Mouse (Mus musculus): ENCODE measurements around the gene Stat3. TPM values are rescaled to one million over a fixed set of nuclear protein-coding genes. Genes with fewer than 3 reads are reported as not detected.

Gene Stat3
- 24.6 and 29.1 TPM in 2 replicates for polyA plus RNA-seq (2015; fragmentation: Nextera tagmentation; extraction: Ambion mirVana)

DNA sequence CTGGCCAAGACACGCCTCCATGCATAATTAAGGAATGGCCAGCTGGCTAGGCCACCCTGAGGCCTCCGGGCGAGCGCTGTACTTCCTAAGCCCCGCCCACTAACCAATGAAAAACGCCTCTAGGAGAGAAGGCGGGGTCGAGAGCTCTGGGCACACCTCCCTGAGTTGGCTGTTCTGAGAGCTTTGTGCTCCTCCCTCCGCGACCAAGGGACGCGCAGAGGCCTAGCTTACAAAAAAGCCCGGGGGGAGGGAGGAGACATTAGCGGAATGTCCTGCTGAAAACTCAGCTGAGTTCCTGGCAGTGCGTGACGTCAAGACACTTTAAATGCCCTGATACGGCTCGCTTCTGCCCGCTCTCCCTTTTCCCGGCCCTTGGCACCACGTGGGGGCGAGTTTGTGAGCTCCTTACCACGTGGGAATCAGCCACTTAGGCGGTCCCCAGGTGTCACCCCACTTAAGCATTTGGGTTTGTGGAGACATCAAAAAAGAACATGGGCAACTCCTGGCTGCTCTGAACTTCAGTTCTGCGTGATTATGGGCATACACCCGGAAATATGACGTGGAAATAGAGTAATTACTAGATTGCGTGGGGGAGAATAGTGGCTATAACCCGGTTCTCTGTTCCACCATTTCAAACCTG lies at the start of gene Stat3:
Stat3 (minus strand) TSS at position 29 of the 640 bp plus-strand sequence.
- WGBS = 2% methylated on average over 29 of the region's 29 CpGs
- ATAC-seq = peak; percentile 97
- H3K4me3 ChIP-seq = peak within 1 kb of the TSS; percentile 83
- H3K27me3 ChIP-seq = 0 out of 2 replicates have a peak, but pooled peaks cover 3% of the 10 kb centered on the region
- no peaks in the 10 kb centered on the region for H3K36me3 ChIP-seq (ENCODE audit: poor library complexity, severe bottlenecking)
- H3K9me3 ChIP-seq (replicated peaks) = no peaks in the 10 kb centered on the region
- peaks cover 24% of the 10 kb centered on the region for H3K4me1 ChIP-seq
- H3K9ac ChIP-seq = peak within 1 kb of the TSS; percentile 84
- H3K27ac ChIP-seq = peak within 1 kb of the TSS; percentile 10; the same call in 1 of the 2 replicates
- H3K4me2 ChIP-seq = peak within 1 kb of the TSS; percentile 76

DNA sequence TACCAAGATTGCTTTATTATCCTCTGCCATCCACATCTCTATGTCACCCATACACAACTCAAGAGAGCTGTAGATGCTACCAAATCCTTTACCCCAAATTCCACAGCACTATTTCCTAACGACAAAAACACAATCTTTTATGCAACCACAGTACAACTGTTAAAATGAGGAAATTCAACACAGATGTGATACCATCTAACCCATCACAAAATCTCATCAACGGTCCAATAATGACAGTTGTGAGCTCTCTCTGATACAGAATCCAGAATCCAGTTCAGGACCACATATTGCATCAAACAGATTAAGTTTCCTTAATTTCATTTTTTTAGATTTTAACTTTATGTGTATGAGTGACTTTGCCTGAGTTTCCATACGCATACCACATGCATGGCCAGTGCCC lies 49.3 kb upstream of the Stat3 start:
- Histone ChIP-seq H3K4me2 (no peak overlapping the region), H3K27ac (no peak overlapping the region), H3K4me1 (no peaks in the 10 kb centered on the region), H3K4me3 (no peak overlapping the region), H3K9ac (no peak overlapping the region), H3K27me3 (0 out of 2 replicates have a peak, but pooled peaks cover 5% of the 10 kb centered on the region), H3K9me3 (replicated peaks) (no peaks in the 10 kb centered on the region), H3K36me3 (ENCODE audit: poor library complexity, severe bottlenecking) (no peaks in the 10 kb centered on the region)
- WGBS = 81% methylated on average over 3 of the region's 3 CpGs
- ATAC-seq = no peak

DNA sequence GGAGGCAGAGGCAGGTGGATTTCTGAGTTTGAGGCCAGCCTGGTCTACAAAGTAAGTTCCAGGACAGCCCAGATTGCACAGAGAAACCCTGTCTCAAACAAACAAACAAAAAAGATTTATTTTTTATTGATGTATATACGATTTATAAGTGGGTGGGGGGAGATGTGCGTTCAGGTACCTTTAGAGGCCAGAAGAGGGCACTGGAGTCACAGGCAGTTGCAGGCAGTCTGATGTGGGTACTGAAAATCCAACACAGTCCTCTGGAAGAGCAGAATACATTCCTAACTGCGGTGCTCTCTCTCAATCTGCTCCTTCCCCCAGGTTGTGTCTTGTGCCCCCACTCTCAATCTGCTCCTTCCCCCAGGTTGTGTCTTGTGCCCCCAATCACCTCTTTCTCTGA lies 46.3 kb upstream of the Stat3 start:
- H3K4me2 ChIP-seq = no peak overlapping the region
- no peak overlapping the region for H3K27ac ChIP-seq
- WGBS = 55% methylated on average over 3 of the region's 3 CpGs
- no peak overlapping the region for H3K4me3 ChIP-seq
- peaks cover 7% of the 10 kb centered on the region; the same call in 1 of the 2 replicates for H3K4me1 ChIP-seq
- ATAC-seq = no peak
- H3K27me3 ChIP-seq = peaks cover 28% of the 10 kb centered on the region
- no peaks in the 10 kb centered on the region for H3K9me3 ChIP-seq (replicated peaks)
- no peak overlapping the region for H3K9ac ChIP-seq
- no peaks in the 10 kb centered on the region for H3K36me3 ChIP-seq (ENCODE audit: poor library complexity, severe bottlenecking)

DNA sequence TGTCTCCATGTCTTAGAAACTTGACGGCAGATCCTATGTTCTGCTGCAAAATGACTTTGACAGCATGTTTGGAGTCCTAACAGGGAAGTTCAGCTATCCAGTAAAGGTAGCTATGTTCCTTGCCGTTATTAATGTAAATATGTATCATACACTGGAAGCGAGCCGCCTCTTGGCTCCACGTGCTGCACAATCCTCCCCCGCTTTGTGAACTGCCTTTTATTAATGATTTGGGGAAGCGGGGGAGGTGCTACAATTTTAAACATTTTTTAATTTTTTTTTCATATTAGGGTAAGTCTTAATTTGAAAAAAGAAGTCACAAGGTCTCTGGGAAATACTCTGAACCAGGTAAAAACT lies 44.4 kb upstream of the Stat3 start:
- H3K27ac ChIP-seq = no peak overlapping the region
- no peak overlapping the region for H3K9ac ChIP-seq
- H3K27me3 ChIP-seq = peaks cover 28% of the 10 kb centered on the region
- ATAC-seq = no peak
- peaks cover 7% of the 10 kb centered on the region; the same call in 1 of the 2 replicates for H3K4me1 ChIP-seq
- no peak overlapping the region; the same call in 1 of the 2 replicates for H3K4me2 ChIP-seq
- H3K9me3 ChIP-seq (replicated peaks) = no peaks in the 10 kb centered on the region
- WGBS = 80% methylated on average over 7 of the region's 7 CpGs
- H3K36me3 ChIP-seq (ENCODE audit: poor library complexity, severe bottlenecking) = no peaks in the 10 kb centered on the region
- no peak overlapping the region for H3K4me3 ChIP-seq

DNA sequence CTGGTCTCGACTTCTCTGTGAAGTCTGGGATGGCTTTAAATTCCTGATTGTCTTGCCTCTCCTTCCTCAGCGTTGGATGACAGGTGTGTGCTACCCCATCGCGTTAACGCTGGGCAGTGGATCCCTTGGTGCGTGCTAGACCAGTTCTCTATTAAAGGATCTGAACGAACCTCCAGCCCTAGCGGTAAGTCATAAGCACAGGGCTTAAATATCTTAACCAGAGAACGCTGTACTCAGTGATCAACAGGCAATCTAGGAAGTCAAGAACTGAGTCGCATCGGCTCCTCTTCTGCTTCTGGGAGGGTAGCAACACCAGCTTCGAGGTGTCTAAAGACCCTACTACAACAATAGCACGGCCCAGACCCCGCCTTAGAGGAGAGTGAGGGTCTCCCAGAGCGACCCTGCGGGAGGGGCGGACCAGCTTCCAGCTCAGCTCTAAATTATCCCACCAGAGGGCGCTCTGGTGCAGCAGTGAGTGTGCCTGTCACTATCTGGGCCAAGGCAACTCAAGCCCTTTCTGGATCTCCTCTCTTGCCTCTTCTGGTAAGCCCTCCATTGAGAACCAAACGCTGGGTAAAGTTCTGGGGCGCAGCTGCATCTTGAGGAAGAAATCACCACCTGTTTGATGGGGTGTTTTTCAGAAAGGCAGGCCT lies 43.9 kb upstream of the Stat3 start:
- peak overlapping the region; percentile 25 for H3K4me3 ChIP-seq
- ATAC-seq = peak; percentile 51; the same call in 1 of the 2 replicates
- no peak overlapping the region for H3K27ac ChIP-seq
- no peaks in the 10 kb centered on the region for H3K36me3 ChIP-seq (ENCODE audit: poor library complexity, severe bottlenecking)
- peak overlapping the region; percentile 60 for H3K4me2 ChIP-seq
- peak overlapping the region; percentile 41; the same call in 1 of the 2 replicates for H3K9ac ChIP-seq
- no peaks in the 10 kb centered on the region for H3K9me3 ChIP-seq (replicated peaks)
- peaks cover 28% of the 10 kb centered on the region for H3K27me3 ChIP-seq
- 3% methylated on average over 20 of the region's 20 CpGs for WGBS
- H3K4me1 ChIP-seq = peaks cover 7% of the 10 kb centered on the region; the same call in 1 of the 2 replicates

DNA sequence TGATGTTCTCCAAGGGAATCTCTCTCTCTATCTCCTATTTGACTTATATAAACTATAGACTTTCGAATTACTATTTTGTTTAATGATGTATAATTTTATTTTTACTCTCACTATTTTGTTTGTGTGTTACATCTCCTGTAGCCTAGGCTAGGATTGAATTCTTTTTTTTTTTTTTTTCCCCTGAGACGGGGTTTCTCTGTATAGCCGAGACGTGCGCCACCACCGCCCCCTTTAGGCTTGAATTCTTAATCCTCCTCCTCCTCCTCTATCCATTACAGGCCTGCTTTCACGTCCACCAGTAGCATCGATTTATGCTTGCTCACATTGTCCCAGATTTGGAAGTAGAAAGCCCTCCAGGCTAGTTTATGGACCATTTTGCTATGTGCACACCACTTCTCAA lies 42.7 kb upstream of the Stat3 start:
- Histone ChIP-seq H3K36me3 (ENCODE audit: poor library complexity, severe bottlenecking) (no peaks in the 10 kb centered on the region), H3K4me3 (no peak overlapping the region), H3K27ac (no peak overlapping the region), H3K27me3 (peaks cover 28% of the 10 kb centered on the region), H3K9me3 (replicated peaks) (no peaks in the 10 kb centered on the region), H3K9ac (no peak overlapping the region), H3K4me2 (no peak overlapping the region), H3K4me1 (peaks cover 7% of the 10 kb centered on the region; the same call in 1 of the 2 replicates)
- ATAC-seq = no peak
- 10% methylated on average over 8 of the region's 8 CpGs for WGBS

DNA sequence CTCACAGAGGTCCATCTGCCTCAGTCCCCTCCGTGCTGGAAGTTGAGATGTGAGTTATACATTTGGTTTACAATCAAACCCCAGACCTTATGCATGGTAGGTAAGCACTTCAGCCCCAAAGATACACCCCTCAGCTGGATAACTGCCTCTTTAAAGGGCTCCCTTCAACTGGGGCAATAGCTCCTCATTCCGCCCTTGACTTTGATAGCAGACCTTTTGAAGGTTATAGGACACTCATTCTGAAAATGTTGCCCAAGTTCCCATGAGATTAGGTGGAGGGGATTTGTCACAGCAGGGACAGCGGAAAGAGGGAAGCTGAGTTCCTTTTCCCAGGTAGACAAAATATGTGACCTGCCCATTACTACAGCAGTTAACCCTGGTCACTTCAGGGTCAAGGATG lies 41.9 kb upstream of the Stat3 start:
- WGBS = 58% methylated on average over 3 of the region's 3 CpGs
- Histone ChIP-seq H3K9me3 (replicated peaks) (no peaks in the 10 kb centered on the region), H3K27me3 (peaks cover 26% of the 10 kb centered on the region), H3K27ac (no peak overlapping the region), H3K4me2 (no peak overlapping the region), H3K4me3 (no peak overlapping the region), H3K4me1 (peaks cover 7% of the 10 kb centered on the region; the same call in 1 of the 2 replicates), H3K9ac (no peak overlapping the region), H3K36me3 (ENCODE audit: poor library complexity, severe bottlenecking) (no peaks in the 10 kb centered on the region)
- ATAC-seq = no peak

DNA sequence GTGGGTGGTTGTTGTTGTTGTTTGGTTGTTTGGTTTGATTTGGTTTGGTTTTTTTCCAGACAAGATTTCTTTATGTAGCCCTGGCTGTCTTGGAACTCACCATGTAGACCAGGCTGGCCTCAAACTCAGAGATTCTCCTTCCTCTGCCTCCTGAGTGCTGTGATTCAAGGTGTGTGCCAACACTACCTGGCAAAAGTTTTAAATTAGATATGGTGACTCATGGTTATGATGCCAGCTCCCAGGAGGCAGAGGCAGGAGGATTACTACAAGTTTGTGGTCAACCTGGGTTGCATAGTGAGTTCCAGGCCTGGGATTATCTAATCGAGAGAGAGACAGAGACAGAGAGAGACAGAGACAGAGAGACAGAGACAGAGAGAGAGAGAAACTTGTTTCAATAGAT lies 41.1 kb upstream of the Stat3 start:
- H3K27ac ChIP-seq = no peak overlapping the region
- H3K36me3 ChIP-seq (ENCODE audit: poor library complexity, severe bottlenecking) = no peaks in the 10 kb centered on the region
- no peak overlapping the region for H3K9ac ChIP-seq
- no peak overlapping the region for H3K4me3 ChIP-seq
- no peak overlapping the region for H3K4me2 ChIP-seq
- no peak for ATAC-seq
- H3K27me3 ChIP-seq = peaks cover 25% of the 10 kb centered on the region
- no peaks in the 10 kb centered on the region for H3K9me3 ChIP-seq (replicated peaks)
- H3K4me1 ChIP-seq = peaks cover 7% of the 10 kb centered on the region; the same call in 1 of the 2 replicates
- WGBS = 78% methylated on average over 1 of the region's 1 CpGs

DNA sequence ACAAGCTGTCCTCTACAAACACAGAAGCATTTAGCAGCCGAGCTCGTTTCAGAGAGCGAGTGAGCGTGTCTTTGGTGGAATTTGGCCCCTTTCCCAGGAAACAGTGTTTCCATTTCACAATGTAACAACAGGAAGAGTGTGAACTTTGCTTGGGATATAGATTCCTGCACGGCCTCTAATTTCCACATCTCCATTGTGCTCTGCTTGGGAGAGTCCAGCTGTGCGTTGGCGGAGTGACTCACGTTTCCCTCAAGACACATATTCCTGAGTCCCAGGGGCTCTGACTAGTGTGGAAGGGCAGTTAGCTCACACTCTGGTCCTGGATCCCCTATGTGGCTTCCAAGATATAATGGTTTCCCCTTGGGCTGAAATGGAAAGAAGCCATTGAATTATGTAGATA lies 40.5 kb upstream of the Stat3 start:
- Histone ChIP-seq H3K4me3 (no peak overlapping the region), H3K9me3 (replicated peaks) (no peaks in the 10 kb centered on the region), H3K27ac (no peak overlapping the region), H3K9ac (no peak overlapping the region), H3K4me1 (peaks cover 7% of the 10 kb centered on the region; the same call in 1 of the 2 replicates), H3K4me2 (no peak overlapping the region), H3K27me3 (peaks cover 25% of the 10 kb centered on the region), H3K36me3 (ENCODE audit: poor library complexity, severe bottlenecking) (no peaks in the 10 kb centered on the region)
- WGBS = 52% methylated on average over 8 of the region's 8 CpGs
- no peak for ATAC-seq

DNA sequence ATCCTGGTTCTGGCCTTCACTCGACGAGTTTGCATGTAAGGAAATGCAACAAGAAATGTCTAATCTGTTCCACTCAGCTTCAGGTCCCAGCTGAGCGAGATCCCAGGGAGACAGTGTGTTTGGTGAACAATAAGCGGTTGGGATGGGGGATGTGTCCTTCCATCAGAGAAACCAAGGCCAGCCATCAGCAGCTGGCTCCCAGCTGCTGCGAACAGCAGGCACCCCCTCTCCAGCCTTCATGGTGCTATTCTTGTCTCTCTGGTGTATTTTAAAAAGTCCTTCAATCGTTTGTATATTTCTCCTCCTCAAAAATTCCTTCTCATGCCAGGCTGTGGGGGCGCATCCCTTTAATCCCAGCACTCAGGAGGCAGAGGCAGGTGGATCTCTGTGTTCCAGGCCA lies 35.9 kb upstream of the Stat3 start:
- H3K9ac ChIP-seq = no peak overlapping the region
- no peak overlapping the region for H3K4me3 ChIP-seq
- 72% methylated on average over 7 of the region's 7 CpGs for WGBS
- no peak overlapping the region for H3K4me2 ChIP-seq
- no peak overlapping the region for H3K27ac ChIP-seq
- ATAC-seq = no peak
- peaks cover 5% of the 10 kb centered on the region for H3K4me1 ChIP-seq
- H3K36me3 ChIP-seq (ENCODE audit: poor library complexity, severe bottlenecking) = no peaks in the 10 kb centered on the region
- H3K27me3 ChIP-seq = peaks cover 37% of the 10 kb centered on the region
- H3K9me3 ChIP-seq (replicated peaks) = no peaks in the 10 kb centered on the region

DNA sequence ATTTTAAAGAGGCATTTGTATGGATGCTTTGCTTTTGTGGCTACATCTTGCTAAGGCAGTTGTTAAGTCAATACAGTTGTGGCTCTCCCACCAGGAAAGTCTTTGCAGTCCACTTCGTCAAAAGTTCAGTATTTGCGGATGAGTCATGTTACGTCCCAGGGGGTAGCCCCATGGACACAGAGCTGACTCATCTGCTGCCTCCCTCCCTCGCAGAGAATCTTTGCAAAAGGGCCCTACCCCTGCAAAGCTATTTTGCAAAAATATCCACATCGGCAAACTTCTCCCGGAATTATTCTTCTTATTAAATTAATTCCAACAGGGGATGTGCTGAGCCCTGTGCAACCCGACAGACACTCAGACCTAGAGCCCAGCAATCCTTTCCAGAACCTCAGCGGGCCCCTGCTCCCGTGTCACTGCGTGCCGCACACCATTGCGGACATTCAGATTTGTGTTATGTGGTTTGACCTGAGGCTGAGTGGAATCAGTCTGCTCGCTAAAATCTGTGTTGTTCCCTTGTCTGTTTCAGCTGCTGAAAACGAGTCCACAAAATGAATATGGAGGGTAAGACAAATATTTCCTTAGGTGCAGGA lies 35.1 kb upstream of the Stat3 start:
- WGBS = 77% methylated on average over 14 of the region's 14 CpGs
- H3K9ac ChIP-seq = no peak overlapping the region
- no peak for ATAC-seq
- H3K4me1 ChIP-seq = peaks cover 12% of the 10 kb centered on the region
- no peak overlapping the region for H3K4me3 ChIP-seq
- H3K27me3 ChIP-seq = peaks cover 45% of the 10 kb centered on the region
- no peak overlapping the region for H3K4me2 ChIP-seq
- H3K9me3 ChIP-seq (replicated peaks) = no peaks in the 10 kb centered on the region
- no peak overlapping the region for H3K27ac ChIP-seq
- H3K36me3 ChIP-seq (ENCODE audit: poor library complexity, severe bottlenecking) = no peaks in the 10 kb centered on the region

DNA sequence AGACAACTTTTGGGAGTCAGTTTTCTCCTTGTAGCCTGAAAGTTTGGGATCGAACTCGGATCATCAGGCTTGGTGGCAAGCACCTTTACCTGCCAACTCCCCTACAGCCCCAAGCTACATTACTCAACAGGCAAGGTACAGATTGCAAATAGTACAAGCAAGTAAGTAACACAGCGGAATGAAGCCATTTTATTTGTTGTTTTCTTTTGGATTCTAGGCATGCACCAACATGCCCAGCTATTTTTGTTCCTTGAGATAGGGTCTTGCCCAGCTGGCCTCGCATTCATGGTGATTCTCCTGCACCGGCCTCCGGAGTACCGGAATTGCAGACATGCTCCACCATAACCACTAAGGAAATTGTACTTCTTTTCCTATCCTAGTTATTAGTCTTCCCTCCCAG lies 33.9 kb upstream of the Stat3 start:
- Histone ChIP-seq H3K4me1 (peaks cover 16% of the 10 kb centered on the region), H3K4me2 (no peak overlapping the region), H3K4me3 (no peak overlapping the region), H3K9me3 (replicated peaks) (no peaks in the 10 kb centered on the region), H3K27ac (no peak overlapping the region), H3K9ac (no peak overlapping the region), H3K27me3 (peaks cover 57% of the 10 kb centered on the region), H3K36me3 (ENCODE audit: poor library complexity, severe bottlenecking) (no peaks in the 10 kb centered on the region)
- no peak for ATAC-seq
- WGBS = 95% methylated on average over 7 of the region's 7 CpGs
